Mouse (Mus musculus) forebrain, embryonic 10.5 days (tissue): ENCODE measurements at regions not wholly inside any gene's neighbourhood (a gene's known extent, or its start where the extent isn't known, plus 50 kb on each side); places are given as distances from the start of the nearest gene placed in this dataset.

Experiments used
- DNase-seq: peaks from one replicate; pipeline ENCODE4 v3.0.0-alpha.2; 2017; ENCODE audit warnings: low spot score; ENCODE audit errors: extremely low spot score
- H3K27ac ChIP-seq: fragments of 300-500 bp; sonication (generic); 2 replicates; pipeline ENCODE4 v1.5.1; 2016; ENCODE audit warnings: mild to moderate bottlenecking
- H3K27me3 ChIP-seq: fragments of 300-500 bp; sonication (generic); 2 replicates; pipeline ENCODE4 v1.6.1; 2016; ENCODE audit warnings: mild to moderate bottlenecking; ENCODE audit not compliant: poor library complexity, severe bottlenecking
- H3K36me3 ChIP-seq: fragments of 300-500 bp; sonication (generic); replicated peaks from 2 replicates; pipeline ENCODE4 v1.6.1; 2016; ENCODE audit warnings: mild to moderate bottlenecking, moderate library complexity
- H3K4me1 ChIP-seq: fragments of 300-500 bp; sonication (generic); 2 replicates; pipeline ENCODE4 v1.6.1; 2016
- H3K4me3 ChIP-seq: fragments of 300-500 bp; sonication (generic); 2 replicates; pipeline ENCODE4 v1.5.1; 2016; ENCODE audit warnings: mild to moderate bottlenecking, moderate library complexity
- H3K9me3 ChIP-seq: fragments of 300-500 bp; sonication (generic); 2 replicates; pipeline ENCODE4 v1.6.1; 2016; ENCODE audit warnings: mild to moderate bottlenecking, moderate library complexity
- WGBS: fragments of 180-500 bp; shearing (Covaris S2); methylation state at CpG from one replicate; pipeline ENCODE4 v1.1.7; 2016; 5-methylcytosine and 5-hydroxymethylcytosine counted together

GRCm38 (mm10) chr12:16034691-16035515 is 218.2 kb upstream of the Trib2 start:
- DNase-seq: no peak
- no peak overlapping the region for H3K27ac ChIP-seq
- no peaks in the 10 kb centered on the region for H3K9me3 ChIP-seq
- peaks cover 6% of the 10 kb centered on the region for H3K4me1 ChIP-seq
- H3K4me3 ChIP-seq: no peak overlapping the region
- no peaks in the 10 kb centered on the region for H3K36me3 ChIP-seq
- H3K27me3 ChIP-seq: no peaks in the 10 kb centered on the region

- no peaks in the 10 kb centered on the region for H3K36me3 ChIP-seq
- H3K4me1 ChIP-seq: no peaks in the 10 kb centered on the region
- DNase-seq: no peak
- H3K27ac ChIP-seq: no peak overlapping the region
- H3K9me3 ChIP-seq: no peaks in the 10 kb centered on the region
- no peaks in the 10 kb centered on the region for H3K27me3 ChIP-seq
- no peak overlapping the region for H3K4me3 ChIP-seq
- 39% methylated on average over 1 of the region's 1 CpGs for WGBS
These were observed 209.9 kb upstream of the Trib2 start for GRCm38 (mm10) chr12:16026654-16027053.

GRCm38 (mm10) chr12:16023273-16023672 is 206.6 kb upstream of the Trib2 start:
- no peaks in the 10 kb centered on the region for H3K27me3 ChIP-seq
- WGBS: 91% methylated on average over 7 of the region's 7 CpGs
- no peak for DNase-seq
- H3K4me3 ChIP-seq: no peak overlapping the region
- H3K27ac ChIP-seq: no peak overlapping the region
- H3K4me1 ChIP-seq: no peaks in the 10 kb centered on the region
- H3K9me3 ChIP-seq: no peaks in the 10 kb centered on the region
- H3K36me3 ChIP-seq: no peaks in the 10 kb centered on the region

- Histone ChIP-seq H3K4me3 (no peak overlapping the region), H3K9me3 (no peaks in the 10 kb centered on the region), H3K27me3 (no peaks in the 10 kb centered on the region), H3K27ac (no peak overlapping the region), H3K4me1 (no peaks in the 10 kb centered on the region), H3K36me3 (no peaks in the 10 kb centered on the region)
- WGBS: 81% methylated on average over 1 of the region's 1 CpGs
- DNase-seq: no peak
These were observed 204.6 kb upstream of the Trib2 start for GRCm38 (mm10) chr12:16021202-16021821.

GRCm38 (mm10) chr12:16018237-16018636 is 201.5 kb upstream of the Trib2 start:
- DNase-seq: no peak
- WGBS: 95% methylated on average over 4 of the region's 4 CpGs
- Histone ChIP-seq H3K9me3 (no peaks in the 10 kb centered on the region), H3K4me3 (no peak overlapping the region), H3K27ac (no peak overlapping the region), H3K36me3 (no peaks in the 10 kb centered on the region), H3K4me1 (no peaks in the 10 kb centered on the region), H3K27me3 (no peaks in the 10 kb centered on the region)

- no peak overlapping the region for H3K27ac ChIP-seq
- H3K4me1 ChIP-seq: peaks cover 8% of the 10 kb centered on the region
- no peak overlapping the region for H3K4me3 ChIP-seq
- no peaks in the 10 kb centered on the region for H3K9me3 ChIP-seq
- H3K27me3 ChIP-seq: no peaks in the 10 kb centered on the region
- 100% methylated on average over 1 of the region's 1 CpGs for WGBS
- H3K36me3 ChIP-seq: no peaks in the 10 kb centered on the region
- DNase-seq: no peak
These were observed 199.9 kb upstream of the Trib2 start for GRCm38 (mm10) chr12:16016621-16017020.

GRCm38 (mm10) chr12:16015596-16015995 is 198.9 kb upstream of the Trib2 start:
- no peaks in the 10 kb centered on the region for H3K27me3 ChIP-seq

GRCm38 (mm10) chr12:16014679-16015078 is 198.0 kb upstream of the Trib2 start:
- H3K4me1 ChIP-seq: peaks cover 22% of the 10 kb centered on the region
- WGBS: 84% methylated on average over 1 of the region's 1 CpGs
- H3K36me3 ChIP-seq: no peaks in the 10 kb centered on the region
- H3K4me3 ChIP-seq: no peak overlapping the region
- H3K27ac ChIP-seq: no peak overlapping the region
- no peaks in the 10 kb centered on the region for H3K9me3 ChIP-seq
- DNase-seq: no peak
- H3K27me3 ChIP-seq: no peaks in the 10 kb centered on the region

More at GRCm38 (mm10) chr12:16015596-16015995, 198.9 kb upstream of the Trib2 start:
- 96% methylated on average over 8 of the region's 8 CpGs for WGBS
- Histone ChIP-seq H3K9me3 (no peaks in the 10 kb centered on the region), H3K4me3 (no peak overlapping the region), H3K36me3 (no peaks in the 10 kb centered on the region), H3K27ac (no peak overlapping the region), H3K4me1 (peaks cover 13% of the 10 kb centered on the region)
- DNase-seq: no peak

- Histone ChIP-seq H3K27me3 (no peaks in the 10 kb centered on the region), H3K9me3 (no peaks in the 10 kb centered on the region), H3K27ac (no peak overlapping the region), H3K36me3 (no peaks in the 10 kb centered on the region), H3K4me3 (no peak overlapping the region), H3K4me1 (peaks cover 29% of the 10 kb centered on the region)
- no peak for DNase-seq
- WGBS: 85% methylated on average over 6 of the region's 6 CpGs
These were observed 197.3 kb upstream of the Trib2 start for GRCm38 (mm10) chr12:16013861-16014630.

GRCm38 (mm10) chr12:16013354-16013753 is 196.6 kb upstream of the Trib2 start:
- no peak for DNase-seq
- WGBS: 88% methylated on average over 2 of the region's 2 CpGs

GRCm38 (mm10) chr12:16012081-16012480 is 195.4 kb upstream of the Trib2 start:
- Histone ChIP-seq H3K4me1 (peaks cover 34% of the 10 kb centered on the region), H3K4me3 (no peak overlapping the region), H3K27ac (no peak overlapping the region), H3K36me3 (no peaks in the 10 kb centered on the region), H3K9me3 (no peaks in the 10 kb centered on the region), H3K27me3 (no peaks in the 10 kb centered on the region)
- DNase-seq: no peak
- WGBS: 70% methylated on average over 4 of the region's 4 CpGs

More at GRCm38 (mm10) chr12:16013354-16013753, 196.6 kb upstream of the Trib2 start:
- Histone ChIP-seq H3K27me3 (no peaks in the 10 kb centered on the region), H3K4me3 (no peak overlapping the region), H3K9me3 (no peaks in the 10 kb centered on the region), H3K36me3 (no peaks in the 10 kb centered on the region), H3K4me1 (peaks cover 34% of the 10 kb centered on the region), H3K27ac (no peak overlapping the region)

- no peaks in the 10 kb centered on the region for H3K27me3 ChIP-seq
- peak overlapping the region; percentile 35; the same call in 1 of the 2 replicates for H3K27ac ChIP-seq
- WGBS: 63% methylated on average over 10 of the region's 10 CpGs
- H3K4me3 ChIP-seq: no peak overlapping the region
- no peak for DNase-seq
- no peaks in the 10 kb centered on the region for H3K9me3 ChIP-seq
- H3K4me1 ChIP-seq: peaks cover 34% of the 10 kb centered on the region
- H3K36me3 ChIP-seq: no peaks in the 10 kb centered on the region
These were observed 193.3 kb upstream of the Trib2 start for GRCm38 (mm10) chr12:16009822-16010620.
